Mouse (Mus musculus) fat pad, adult 2 months (tissue): ENCODE data around the gene Gm7697.
"Not testable (repeated sequence)": the region's sequence is repeated elsewhere in the genome, so short reads cannot be mapped to it uniquely, and the experiment has no call there.

Experiments
- DNase-seq: peaks from one replicate; pipeline ENCODE4 v3.0.0-alpha.2; 2011; ENCODE audit warnings: low read depth, low spot score; ENCODE audit errors: extremely low read depth

The Gm7697 gene

GRCm38 (mm10) chr8:69522876-69523275 lies at the start of gene Gm7697:
Gene Gm7697, minus strand, starts transcription at chr8:69522976.
- DNase-seq: not testable (repeated sequence)

- DNase-seq: not testable (repeated sequence)
These were observed 28.5 kb upstream of the Gm7697 start for GRCm38 (mm10) chr8:69551249-69551648.

GRCm38 (mm10) chr8:69549556-69549955 lies 26.8 kb upstream of the Gm7697 start:
- not testable (repeated sequence) for DNase-seq

DNA sequence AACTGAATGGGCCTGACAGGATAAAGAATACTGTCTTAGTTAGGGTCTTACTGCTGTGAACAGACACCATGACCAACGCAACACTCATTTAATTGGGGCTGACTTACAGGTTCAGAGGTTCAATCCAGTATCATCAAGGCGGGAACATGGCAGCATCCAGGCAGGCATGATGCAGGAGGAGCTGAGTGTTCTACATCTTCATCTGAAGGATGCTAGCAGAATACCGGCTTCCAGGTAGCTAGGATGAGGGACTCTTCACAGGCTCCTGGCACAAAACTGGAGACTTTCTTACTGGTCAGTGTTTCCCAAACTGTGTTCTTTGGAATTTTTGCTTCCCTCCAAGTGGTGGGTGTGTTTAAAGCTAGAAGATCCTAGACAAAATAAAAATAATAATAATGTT lies 25.3 kb upstream of the Gm7697 start:
- DNase-seq: not testable (repeated sequence)

DNA sequence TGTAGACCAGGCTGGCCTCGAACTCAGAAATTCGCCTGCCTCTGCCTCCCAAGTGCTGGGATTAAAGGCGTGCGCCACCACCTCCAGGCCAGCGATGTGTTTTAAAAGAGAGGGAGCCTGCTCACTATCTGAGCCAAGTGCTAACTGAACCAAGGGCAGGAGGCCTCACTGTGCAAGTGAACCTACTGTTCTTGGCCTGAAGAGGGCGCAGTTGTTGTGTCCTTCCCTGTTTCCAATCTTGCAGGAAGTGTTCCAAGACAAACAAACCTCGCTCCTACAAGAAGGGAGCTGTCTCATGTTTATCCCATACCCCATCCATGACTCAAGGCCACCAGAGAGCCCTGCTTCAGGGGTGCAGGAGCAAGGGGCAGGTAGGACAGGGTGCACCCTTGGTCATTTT lies 24.4 kb upstream of the Gm7697 start:
- not testable (repeated sequence) for DNase-seq

DNA sequence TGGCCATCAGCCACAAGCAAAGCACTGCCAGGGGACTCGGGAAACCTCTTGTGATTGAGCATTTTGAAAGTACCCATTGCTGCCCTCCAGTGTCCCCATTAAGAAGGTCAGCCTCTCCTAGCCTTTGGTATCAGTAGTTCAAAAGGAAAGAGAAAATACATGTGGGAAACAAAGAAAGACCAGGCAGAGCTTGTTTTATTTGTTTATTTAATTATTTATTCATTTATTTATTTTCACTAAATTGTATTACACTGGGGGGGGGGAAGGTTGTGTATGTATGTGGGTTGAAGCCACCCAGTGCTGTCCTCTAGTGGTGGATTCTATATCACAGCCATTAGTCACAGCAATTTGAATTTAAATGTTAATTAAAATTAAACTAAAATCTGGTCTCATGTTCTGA lies 22.2 kb upstream of the Gm7697 start:
- not testable (repeated sequence) for DNase-seq

- DNase-seq: not testable (repeated sequence)
These were observed 21.7 kb upstream of the Gm7697 start for GRCm38 (mm10) chr8:69544511-69544910.

- not testable (repeated sequence) for DNase-seq
These were observed 21.2 kb upstream of the Gm7697 start for GRCm38 (mm10) chr8:69543984-69544383.

- not testable (repeated sequence) for DNase-seq
These were observed 18.0 kb upstream of the Gm7697 start for GRCm38 (mm10) chr8:69540764-69541163.

- DNase-seq: not testable (repeated sequence)
These were observed 17.6 kb upstream of the Gm7697 start for GRCm38 (mm10) chr8:69540331-69540730.

GRCm38 (mm10) chr8:69474946-69475345 lies 47.8 kb downstream of the Gm7697 start:
- DNase-seq: not testable (repeated sequence)

DNA sequence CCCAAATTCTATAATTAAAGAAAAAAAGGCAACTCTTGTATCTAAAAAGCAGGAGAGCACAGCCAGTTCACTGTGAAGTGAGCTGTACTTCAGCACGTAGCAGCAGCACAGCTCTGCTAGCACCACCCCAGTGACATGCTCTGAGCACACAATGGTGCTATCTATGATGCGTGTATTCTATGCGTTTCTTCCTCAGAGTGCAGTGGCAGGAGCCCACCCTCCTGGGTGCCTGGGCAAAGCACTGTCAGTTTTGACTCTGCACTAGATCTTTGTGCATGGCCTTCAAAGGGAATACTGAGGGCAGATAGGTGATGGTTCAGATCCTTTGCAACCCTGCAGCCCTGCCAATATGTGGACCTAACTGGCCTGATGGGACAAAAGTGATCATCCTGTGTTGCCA lies 69.3 kb downstream of the Gm7697 start, which contains the start of gene Gm9495:
Gene Gm9495 (minus strand): TSS at position 101 of the 400 bp plus-strand sequence.
- DNase-seq: not testable (repeated sequence)
